Mouse (Mus musculus): Measurements from ENCODE around the gene Gm12886.

Gene Gm12886

DNA sequence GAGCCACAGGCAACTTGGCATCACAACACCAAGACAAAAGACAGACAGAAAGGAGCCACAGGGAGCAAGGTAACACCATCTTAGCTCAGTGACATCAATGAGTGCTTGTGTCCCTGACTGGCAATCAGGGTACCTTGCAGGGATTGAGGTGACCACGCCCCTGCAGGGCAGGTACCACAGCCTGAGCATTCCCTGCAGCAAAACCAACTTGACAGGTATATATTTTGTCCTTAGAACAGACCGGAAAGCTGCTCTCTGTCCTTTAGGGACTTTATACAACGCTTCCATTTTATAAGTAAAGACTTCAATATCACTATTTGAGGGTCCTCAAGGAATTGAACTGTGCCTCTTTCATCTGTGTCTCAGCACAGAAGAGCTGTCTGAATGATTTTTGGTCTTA, at the start of gene Gm12886:
Gene Gm12886, minus strand, starts transcription at position 101 of the 400 bp plus-strand sequence.
- no peak for DNase-seq (ENCODE audit: low read depth)

Measured in c-Kit-positive CD71-positive TER-119-negative erythroid progenitor cells, embryonic 14.5 days (primary cell).